Mouse (Mus musculus) frontal cortex, adult (tissue): Measurements from ENCODE around the gene Epb41l3.
"Not testable (repeated sequence)": the region's sequence is repeated elsewhere in the genome, so short reads cannot be mapped to it uniquely, and the experiment has no call there.

Experiments used
- ATAC-seq: cut with Nextera tagmentation; 2 replicates; pipeline ENCODE4 v1.9.2; 2017; ENCODE audit warnings: mild to moderate bottlenecking, moderate library complexity, mixed read lengths; ENCODE audit not compliant: low TSS enrichment

Gene Epb41l3

DNA sequence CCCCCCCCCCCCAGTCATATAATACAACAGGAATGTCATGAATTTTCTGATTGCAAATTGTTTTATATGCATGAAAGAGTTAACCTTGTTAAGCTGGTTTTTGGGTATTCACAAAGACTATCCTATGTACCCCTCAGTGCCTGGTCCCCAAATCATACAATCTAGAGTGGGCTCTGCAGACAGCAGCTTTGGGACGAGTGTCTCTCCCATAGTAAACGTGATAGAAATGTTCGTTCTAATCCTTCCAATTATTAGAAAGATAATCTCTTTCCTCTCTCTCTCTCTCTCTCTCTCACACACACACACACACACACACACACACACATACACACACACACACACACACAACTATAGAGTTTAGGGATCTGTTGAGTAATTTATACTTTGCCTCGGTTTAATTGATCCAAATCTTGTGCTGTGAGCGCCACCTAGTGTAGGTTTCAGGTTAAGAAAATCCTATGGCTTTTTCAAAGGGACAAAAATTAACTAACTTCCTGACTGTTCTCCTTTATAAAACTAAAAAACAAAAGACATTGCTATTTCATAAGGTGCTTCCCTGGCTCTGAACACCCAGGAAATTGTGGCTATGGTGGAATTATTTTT is 30.4 kb downstream of the Epb41l3 start:
- peak; percentile 67 for ATAC-seq

DNA sequence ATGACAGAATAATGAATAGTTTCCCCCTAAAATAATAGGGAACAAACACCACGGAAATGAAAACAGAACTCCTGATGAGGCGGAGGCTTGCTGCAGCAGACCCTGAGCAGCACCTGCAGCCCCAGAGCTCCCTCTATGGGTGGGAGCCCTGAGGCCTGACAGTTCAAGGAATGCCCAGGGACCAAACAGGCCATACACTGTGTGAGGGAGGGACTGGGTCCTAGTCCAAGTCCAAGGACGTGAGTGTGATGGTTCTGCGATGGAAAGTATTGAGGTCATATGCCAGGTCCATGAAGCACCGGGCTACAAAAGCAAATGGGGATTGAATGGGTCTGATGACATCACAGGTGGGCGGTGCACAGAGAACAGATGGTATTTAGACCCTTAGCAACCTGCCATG is 33.7 kb downstream of the Epb41l3 start:
- ATAC-seq: no peak

GRCm38 (mm10) chr17:69112232-69112631 is 36.7 kb downstream of the Epb41l3 start:
- no peak for ATAC-seq

DNA sequence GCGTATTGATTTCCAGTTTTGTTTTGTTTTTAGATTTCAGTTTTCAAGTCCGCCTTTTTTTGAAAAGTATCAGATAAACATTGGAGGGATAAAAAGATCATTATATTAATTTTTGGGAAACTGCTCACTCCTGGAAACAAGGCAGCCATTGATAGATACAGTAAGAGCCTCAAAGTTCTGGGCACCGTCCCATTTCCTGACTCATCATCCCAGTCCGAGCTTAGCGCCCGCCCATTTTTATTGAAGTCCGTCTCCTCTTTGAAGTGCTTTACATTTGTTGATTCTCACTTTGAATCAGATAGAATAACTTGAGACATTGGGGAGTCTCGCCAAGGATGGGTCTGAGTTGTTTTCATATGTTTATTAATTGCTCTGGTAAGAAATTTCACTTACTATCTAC is 43.7 kb downstream of the Epb41l3 start:
- ATAC-seq: no peak

GRCm38 (mm10) chr17:69120533-69121358 is 45.3 kb downstream of the Epb41l3 start:
- peak; percentile 83 for ATAC-seq

- ATAC-seq: not testable (repeated sequence)
Observed at GRCm38 (mm10) chr17:69122403-69122802, 46.9 kb downstream of the Epb41l3 start.

DNA sequence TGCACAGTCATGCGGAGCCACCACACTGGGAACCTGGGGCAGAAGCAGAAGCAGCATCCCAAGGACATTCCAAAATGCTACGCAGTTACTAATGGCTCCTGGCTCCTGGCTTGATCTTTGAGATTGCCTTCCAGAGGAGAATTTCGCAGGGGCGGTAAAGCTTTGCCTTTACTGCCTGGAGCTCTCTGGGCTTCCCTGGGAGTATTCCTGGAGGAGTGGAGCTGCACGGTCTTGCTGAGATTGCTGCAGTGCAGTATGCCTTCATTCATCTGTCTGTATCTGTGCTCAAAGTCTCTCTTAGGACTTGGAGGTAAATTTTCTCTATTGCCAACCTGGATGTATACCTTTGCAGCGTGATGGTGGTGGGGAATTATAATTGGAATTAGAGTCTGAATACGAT is 52.0 kb downstream of the Epb41l3 start:
- peak; percentile 84 for ATAC-seq

DNA sequence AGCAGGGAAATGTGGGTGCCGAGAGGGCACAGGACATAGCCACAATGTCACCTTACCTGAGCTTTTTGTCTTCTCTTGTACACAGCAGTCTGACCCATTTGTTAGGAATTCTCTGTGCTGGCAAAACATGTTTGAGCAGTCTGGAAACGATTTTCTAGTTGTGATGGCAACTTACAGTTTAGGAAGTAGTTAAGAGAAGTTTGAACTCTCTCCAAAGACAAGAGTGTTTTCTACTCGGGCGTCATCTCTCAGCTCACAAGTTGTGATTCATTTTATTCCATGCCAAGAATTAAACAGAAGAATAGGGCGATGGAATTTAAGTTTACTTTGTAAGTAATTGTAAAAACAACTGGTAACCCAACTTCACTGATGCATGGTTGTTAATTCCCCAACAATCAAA is 52.5 kb downstream of the Epb41l3 start:
- ATAC-seq: peak; percentile 64; the same call in 1 of the 2 replicates

DNA sequence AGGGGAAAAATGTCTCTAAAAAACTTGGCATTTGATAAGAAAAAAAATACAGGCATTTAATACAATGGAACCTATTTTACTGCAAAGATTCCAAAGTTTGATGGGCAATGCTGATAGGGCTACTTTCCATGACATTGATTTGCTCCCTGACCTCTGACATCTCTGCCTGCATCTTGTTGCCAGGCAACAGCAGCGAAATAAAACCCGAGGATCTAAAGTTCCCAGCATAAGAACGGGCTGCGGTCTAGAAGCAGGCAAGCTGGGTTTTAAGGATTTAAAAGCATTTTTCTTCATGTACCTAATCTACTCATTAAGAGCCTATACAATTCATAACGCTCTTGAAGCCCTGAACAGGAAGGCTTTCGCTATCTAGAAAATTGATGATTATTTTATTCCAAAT is 54.0 kb downstream of the Epb41l3 start:
- no peak for ATAC-seq

DNA sequence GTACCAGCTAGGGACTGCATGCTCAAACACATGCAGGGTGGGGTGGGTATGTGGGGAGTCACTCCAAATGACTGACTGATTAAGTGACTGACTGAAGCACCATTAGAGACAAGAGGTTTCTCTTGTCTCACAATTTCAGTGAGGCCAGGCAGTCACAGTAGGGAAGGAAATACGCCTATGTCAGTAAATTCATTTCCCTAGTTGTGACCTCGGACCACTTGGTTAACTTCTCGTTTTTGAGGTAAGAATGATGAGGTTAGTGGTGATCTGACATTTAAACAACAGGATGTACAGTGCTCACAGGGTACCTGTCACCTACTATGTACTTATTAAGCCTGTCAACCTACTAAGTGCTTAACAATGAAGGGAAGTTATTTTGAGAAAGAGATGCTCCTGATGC is 67.5 kb downstream of the Epb41l3 start:
- no peak for ATAC-seq

GRCm38 (mm10) chr17:69150826-69151225 is 75.3 kb downstream of the Epb41l3 start:
- ATAC-seq: no peak

DNA sequence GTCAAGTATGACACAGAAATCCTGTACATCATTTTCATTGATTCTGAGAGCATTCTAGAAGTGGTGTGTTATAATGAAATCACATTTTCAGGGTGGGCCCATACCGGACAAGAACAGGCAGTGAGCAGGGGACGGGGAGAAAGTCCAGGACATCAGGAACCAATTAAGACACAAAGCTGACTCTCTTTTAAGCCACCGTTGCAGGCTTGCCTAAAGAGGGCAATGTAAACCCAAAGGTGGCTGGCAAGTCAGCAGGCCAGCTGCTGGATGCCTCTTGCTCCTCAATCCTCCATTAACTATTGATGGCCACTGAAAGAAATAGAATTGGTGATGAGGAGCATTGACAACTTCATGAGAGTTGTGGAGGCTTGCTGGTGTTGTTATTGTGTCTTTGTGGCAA is 75.8 kb downstream of the Epb41l3 start:
- ATAC-seq: no peak

DNA sequence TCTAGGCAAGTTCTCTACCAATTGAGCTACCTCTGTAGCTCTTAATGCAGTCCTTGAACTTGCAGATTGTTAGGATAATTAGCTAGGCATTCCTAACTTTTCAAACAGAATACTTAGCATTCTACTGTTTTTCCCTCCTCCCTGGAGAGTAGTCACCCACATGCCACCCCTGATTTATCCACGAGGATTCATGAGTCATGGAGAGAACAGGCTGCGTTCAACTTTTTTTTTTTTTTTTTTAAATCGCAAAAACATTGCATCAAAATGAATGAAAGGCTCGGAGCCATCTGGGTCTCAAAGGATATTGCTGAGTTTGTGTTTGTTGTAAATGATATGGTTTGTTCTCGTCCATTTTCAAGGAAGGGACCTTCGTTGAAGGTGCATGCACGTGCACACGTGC is 79.6 kb downstream of the Epb41l3 start:
- ATAC-seq: peak; percentile 58

- ATAC-seq: peak; percentile 85
Observed at GRCm38 (mm10) chr17:69156522-69157100, 81.1 kb downstream of the Epb41l3 start.

DNA sequence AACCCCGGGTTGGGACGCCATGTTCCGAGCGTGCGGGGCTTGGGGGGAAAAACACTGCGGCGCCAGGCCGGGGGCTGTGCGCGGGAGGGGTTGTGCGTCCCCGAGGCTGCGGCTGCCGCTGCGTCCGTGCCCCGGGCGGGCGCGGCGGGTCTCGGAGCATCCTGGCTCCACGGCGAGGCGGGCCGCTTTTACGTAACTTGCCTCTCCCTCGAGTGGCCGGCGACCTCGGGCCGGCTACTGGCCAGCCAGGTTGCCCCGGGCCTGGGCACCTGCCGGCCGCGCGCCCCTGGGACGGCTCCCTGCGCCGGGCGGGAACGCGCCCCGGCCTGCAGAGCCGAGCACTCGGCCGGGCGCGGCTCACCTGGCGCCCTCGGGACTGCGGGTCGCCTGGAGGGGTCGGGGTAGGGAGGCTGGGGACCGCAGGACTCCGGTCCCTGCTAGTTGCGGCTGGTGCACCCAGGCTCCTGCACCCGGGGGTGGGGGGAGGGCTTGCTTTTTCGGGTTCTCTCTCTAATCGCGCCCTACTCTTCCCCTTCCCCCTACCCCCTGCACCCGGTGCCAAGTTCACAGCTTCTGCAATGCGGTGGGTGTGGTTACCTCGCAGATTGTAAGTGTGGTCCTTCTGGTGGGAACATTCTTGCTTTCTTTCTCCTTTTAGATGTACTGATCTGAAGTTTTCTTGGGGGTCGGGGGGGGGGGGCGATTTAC is 81.8 kb downstream of the Epb41l3 start:
- ATAC-seq: peak; percentile 32

DNA sequence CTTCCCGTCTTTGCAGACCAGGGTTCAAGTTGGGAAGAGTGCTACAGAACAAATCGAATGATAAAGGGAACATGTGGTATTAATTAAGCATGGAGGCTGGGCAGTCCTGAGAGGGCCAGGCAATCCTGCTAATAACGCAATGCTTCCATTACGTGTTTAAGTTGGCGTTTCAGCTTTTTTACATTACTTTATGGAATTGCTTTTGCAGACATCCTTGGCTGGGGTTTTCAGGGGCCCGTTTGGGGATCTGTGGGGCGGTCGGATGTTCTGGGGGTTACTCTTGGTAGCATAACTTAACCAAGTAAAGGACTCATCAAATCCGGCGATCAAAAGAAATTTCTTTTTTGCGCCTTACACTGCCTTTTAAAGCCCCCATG is 82.3 kb downstream of the Epb41l3 start:
- ATAC-seq: no peak

GRCm38 (mm10) chr17:69158690-69159089 is 83.2 kb downstream of the Epb41l3 start:
- ATAC-seq: no peak

DNA sequence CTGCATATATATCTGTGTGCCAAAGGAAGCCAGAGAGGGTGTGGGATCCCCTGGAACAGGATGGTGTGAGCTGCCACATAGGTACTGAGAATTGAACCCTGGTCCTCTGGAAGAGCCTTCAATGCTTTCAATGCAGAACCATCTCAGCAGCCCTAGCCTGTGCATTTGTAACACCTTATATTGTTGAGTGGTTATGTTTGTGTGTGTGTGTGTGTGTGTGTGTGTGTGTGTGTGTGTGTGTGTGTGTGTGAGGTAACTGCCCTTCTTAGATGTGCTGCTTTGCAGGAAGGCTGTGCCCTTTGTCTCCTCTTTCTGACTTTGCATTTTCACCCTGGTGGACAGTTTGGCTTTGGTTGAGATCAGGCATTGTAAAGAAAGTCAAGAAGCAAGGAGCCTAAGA is 87.2 kb downstream of the Epb41l3 start:
- no peak for ATAC-seq

DNA sequence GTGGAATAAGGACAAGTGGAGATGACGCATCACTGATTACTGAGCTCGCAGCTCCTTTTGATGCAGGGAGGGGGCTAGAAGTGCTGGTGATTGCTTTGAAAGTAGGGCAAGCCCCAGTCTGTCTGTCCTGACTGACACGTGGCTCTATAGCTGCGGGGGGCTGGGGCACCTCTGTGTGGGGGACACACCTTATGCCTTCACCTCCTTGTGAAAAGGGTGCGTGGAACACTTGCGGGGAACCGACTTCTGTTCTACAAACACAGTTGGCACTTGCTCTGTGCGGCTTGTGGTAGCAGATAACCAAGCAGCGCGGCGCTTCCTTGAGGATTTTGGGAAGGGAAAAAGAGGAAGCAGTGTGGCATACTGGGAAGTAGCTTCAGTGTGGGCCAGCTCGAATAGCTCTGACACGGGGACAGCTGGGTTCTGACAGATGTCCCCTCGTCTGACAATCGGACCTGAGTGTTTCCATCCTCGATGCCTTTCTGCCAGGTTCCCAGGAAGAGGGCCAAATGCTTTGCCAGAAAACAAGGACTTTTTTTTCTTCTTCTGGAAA is 101.5 kb downstream of the Epb41l3 start:
- ATAC-seq: peak; percentile 58

DNA sequence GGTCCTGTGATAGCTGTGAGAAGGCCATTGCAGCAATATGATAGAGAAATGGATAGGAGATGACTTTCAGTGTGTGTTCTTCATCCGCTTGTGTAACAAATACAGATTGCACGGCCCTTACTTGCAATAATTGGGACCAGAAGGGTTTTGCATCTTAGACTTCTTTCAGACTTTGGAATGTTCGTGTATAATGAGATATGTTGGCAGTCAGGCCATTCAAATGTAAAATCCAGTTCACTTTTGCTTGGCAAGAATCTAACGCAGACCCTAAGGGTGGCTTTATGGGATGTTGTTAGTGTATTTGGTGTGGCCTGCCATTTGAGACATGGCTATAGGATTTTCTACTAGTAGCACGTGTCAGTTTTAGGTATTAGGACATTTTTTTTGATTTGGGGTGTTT is 102.5 kb downstream of the Epb41l3 start:
- ATAC-seq: no peak

- no peak for ATAC-seq
Observed at GRCm38 (mm10) chr17:69180905-69181559, 105.5 kb downstream of the Epb41l3 start.
